Mouse (Mus musculus): ENCODE measurements around the gene Pak6.

Pak6 gene

GRCm38 (mm10) chr2:118665616-118666015 lies 2.5 kb downstream of the Pak6 start:
- no peak for DNase-seq

- DNase-seq = no peak
These were observed 4.1 kb downstream of the Pak6 start for GRCm38 (mm10) chr2:118667181-118667580.

- no peak for DNase-seq
These were observed 6.1 kb downstream of the Pak6 start for GRCm38 (mm10) chr2:118669245-118669644.

- no peak for DNase-seq
These were observed 6.7 kb downstream of the Pak6 start for GRCm38 (mm10) chr2:118669785-118670184.

- DNase-seq = no peak
These were observed 8.6 kb downstream of the Pak6 start for GRCm38 (mm10) chr2:118671728-118672127.

- no peak for DNase-seq
These were observed 10.8 kb downstream of the Pak6 start for GRCm38 (mm10) chr2:118673686-118674465.

- no peak for DNase-seq
These were observed 11.4 kb downstream of the Pak6 start for GRCm38 (mm10) chr2:118674500-118674899.

GRCm38 (mm10) chr2:118676839-118677741 lies 14.0 kb downstream of the Pak6 start:
- no peak for DNase-seq

- DNase-seq = no peak
These were observed 14.7 kb downstream of the Pak6 start for GRCm38 (mm10) chr2:118677817-118678216.

- no peak for DNase-seq
These were observed 16.5 kb downstream of the Pak6 start for GRCm38 (mm10) chr2:118679577-118679976.

GRCm38 (mm10) chr2:118680926-118681325 lies 17.8 kb downstream of the Pak6 start:
- no peak for DNase-seq

- DNase-seq = no peak
These were observed 19.6 kb downstream of the Pak6 start for GRCm38 (mm10) chr2:118682544-118683260.

GRCm38 (mm10) chr2:118685088-118685487 lies 22.0 kb downstream of the Pak6 start:
- DNase-seq = no peak

GRCm38 (mm10) chr2:118686693-118687092 lies 23.6 kb downstream of the Pak6 start:
- DNase-seq = no peak

- no peak for DNase-seq
These were observed 24.7 kb downstream of the Pak6 start for GRCm38 (mm10) chr2:118687791-118688190.

- DNase-seq = no peak
These were observed 26.8 kb downstream of the Pak6 start for GRCm38 (mm10) chr2:118689875-118690274.

GRCm38 (mm10) chr2:118693370-118693966 lies 30.4 kb downstream of the Pak6 start:
- no peak for DNase-seq

GRCm38 (mm10) chr2:118695677-118696232 lies 32.7 kb downstream of the Pak6 start:
- peak in 1 of 2 experiments; percentile 49 for DNase-seq

- no peak for DNase-seq
These were observed 33.6 kb downstream of the Pak6 start for GRCm38 (mm10) chr2:118696451-118697308.

- no peak for DNase-seq
These were observed 34.3 kb downstream of the Pak6 start for GRCm38 (mm10) chr2:118697311-118697877.

- DNase-seq = no peak
These were observed 34.9 kb downstream of the Pak6 start for GRCm38 (mm10) chr2:118697955-118698354.
